Mouse (Mus musculus) thymus, adult 2 months (tissue): ENCODE results near the gene Avil.

Source experiments
- CTCF ChIP-seq: fragments of 200-500 bp; IDR thresholded peaks from 2 replicates; pipeline ENCODE4 v1.5.1; 2012; ENCODE audit warnings: mild to moderate bottlenecking, control low read depth, low read length, moderate library complexity, borderline replicate concordance; ENCODE audit not compliant: control insufficient read depth, poor library complexity, insufficient read depth; ENCODE audit errors: extremely low read depth
- POLR2A ChIP-seq: fragments of 200-500 bp; IDR thresholded peaks from 2 replicates; pipeline ENCODE4 v1.6.1; 2012; ENCODE audit warnings: mild to moderate bottlenecking, low read length, control low read depth, moderate library complexity; ENCODE audit not compliant: control insufficient read depth, poor library complexity, insufficient read depth; ENCODE audit errors: extremely low read depth

DNA sequence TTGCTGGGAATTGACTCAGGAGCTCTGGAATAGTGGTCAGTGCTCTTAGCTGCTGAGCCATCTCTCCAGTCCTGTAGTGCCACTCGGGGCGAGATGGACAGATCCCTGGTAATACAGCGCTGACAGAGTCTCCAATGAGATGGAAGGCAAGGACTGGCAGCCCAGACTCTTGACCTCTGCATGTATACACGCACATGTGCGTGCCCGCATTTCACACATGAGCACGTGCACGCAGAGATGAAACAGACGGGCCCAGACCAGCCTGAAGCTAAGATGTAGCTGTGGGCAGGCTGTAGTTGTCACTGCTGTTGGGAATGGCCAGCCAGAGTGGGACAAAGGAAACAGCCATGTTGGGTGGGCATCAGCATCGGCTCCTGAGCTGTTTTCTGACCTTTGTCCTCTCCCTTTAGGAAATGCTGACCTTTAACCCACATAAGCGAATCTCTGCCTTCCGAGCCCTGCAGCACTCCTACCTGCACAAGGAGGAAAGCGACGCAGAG is 66.1 kb downstream of the Avil start:
- TF ChIP-seq CTCF (no peak), POLR2A (no peak)
